ENCODE assay signal across 28 mouse cellular contexts in genomic region chrX:92981141-92981540, GRCm38 (mm10).
DNase-seq lines count a peak whose midpoint lies in the region; ATAC-seq lines count a peak whose summit lies in the region.
"Had no signal": no experiment of that assay in that cellular context is flagged by ENCODE, and none has a peak within 500 bp of the region (broad histone marks: within the 10 kb centered on the region; RNA-seq: fewer than 3 reads in every experiment).

No protein-coding gene starts in this region.

- no peak overlapping the region for H3K4me2 ChIP-seq in heart, embryonic 12.5 days
- H3K4me2 ChIP-seq: embryonic facial prominence, embryonic 15.5 days; hindbrain, embryonic 14.5 days had no signal

- H3K9me3 ChIP-seq in heart, embryonic 12.5 days (replicated peaks): no peaks in the 10 kb centered on the region; the same call in 1 of the 2 replicates
- H3K9me3 ChIP-seq: embryonic facial prominence, embryonic 15.5 days; G1E had no signal

- no peak overlapping the region for H3K4me3 ChIP-seq in heart, embryonic 12.5 days
- H3K4me3 ChIP-seq: embryonic facial prominence, embryonic 15.5 days had no signal

- peak; percentile 3 for DNase-seq in gastrocnemius, adult 18-20 months (ENCODE audit: low spot score)
- no peak for DNase-seq in gastrocnemius, postnatal 10 days
- DNase-seq in heart, adult 8-10 months (ENCODE audit: low spot score): peak; percentile 26
- no peak for DNase-seq in heart, postnatal 14 days
- DNase-seq in heart, postnatal 25 days (ENCODE audit: low spot score): peak; percentile 1
- peak; percentile 21 for DNase-seq in skeletal muscle tissue, adult 2 months (ENCODE audit: low read depth, low spot score)
- DNase-seq: adrenal gland, adult 2 months; adrenal gland, postnatal 14 days; B cell, adult 2 months; cerebellum, adult 11-12 months; cerebellum, adult 8-10 months; cerebellum, postnatal 10 days; cerebellum, postnatal 36 days; embryo, embryonic 11 days; forebrain, postnatal 0 days; gastrocnemius, postnatal 36 days; kidney, adult 18-20 months; kidney, adult 9 months had no signal

- H3K36me3 ChIP-seq in heart, embryonic 12.5 days: no peaks in the 10 kb centered on the region
- H3K36me3 ChIP-seq: embryonic facial prominence, embryonic 15.5 days; G1E had no signal

- ATAC-seq in heart, embryonic 12.5 days (ENCODE audit: insufficient number of reproducible peaks, low FRiP score): no peak
- ATAC-seq: forebrain, embryonic 14.5 days; forebrain, postnatal 0 days; hindbrain, postnatal 0 days; inflammation-experienced regulatory T-cells, adult 6 months; intestine, embryonic 16.5 days; Patski had no signal

- H3K27me3 ChIP-seq in heart, embryonic 12.5 days (replicated peaks): no peaks in the 10 kb centered on the region
- H3K27me3 ChIP-seq: CH12.LX; embryonic facial prominence, embryonic 15.5 days had no signal

- H3K4me1 ChIP-seq in heart, embryonic 12.5 days (replicated peaks): no peaks in the 10 kb centered on the region
- H3K4me1 ChIP-seq: embryonic facial prominence, embryonic 15.5 days had no signal

- no peak overlapping the region for H3K9ac ChIP-seq in heart, embryonic 12.5 days
- H3K9ac ChIP-seq: embryonic facial prominence, embryonic 15.5 days; forebrain, postnatal 0 days; hindbrain, embryonic 14.5 days had no signal

- intact Hi-C loops in heart, postnatal 14 days (cut with DNase I): no loop called here
- intact Hi-C loops in heart, postnatal 25 days (cut with DNase I): no loop called here

- H3K27ac ChIP-seq in heart, embryonic 12.5 days (ENCODE audit: poor library complexity, severe bottlenecking): no peak overlapping the region
- H3K27ac ChIP-seq: embryonic facial prominence, embryonic 15.5 days; hindbrain, embryonic 14.5 days; hindbrain, postnatal 0 days had no signal

Comparison
In these comparisons a context has a peak if more than half of its experiments do, and no peak if none do; other contexts are left out.
1. DNase-seq: peak in gastrocnemius, adult 18-20 months (single experiment), heart, adult 8-10 months (single experiment), heart, postnatal 25 days (single experiment) and skeletal muscle tissue, adult 2 months (single experiment); none in gastrocnemius, postnatal 10 days (single experiment) and heart, postnatal 14 days (0 of 2).